In the genomic region with DNA sequence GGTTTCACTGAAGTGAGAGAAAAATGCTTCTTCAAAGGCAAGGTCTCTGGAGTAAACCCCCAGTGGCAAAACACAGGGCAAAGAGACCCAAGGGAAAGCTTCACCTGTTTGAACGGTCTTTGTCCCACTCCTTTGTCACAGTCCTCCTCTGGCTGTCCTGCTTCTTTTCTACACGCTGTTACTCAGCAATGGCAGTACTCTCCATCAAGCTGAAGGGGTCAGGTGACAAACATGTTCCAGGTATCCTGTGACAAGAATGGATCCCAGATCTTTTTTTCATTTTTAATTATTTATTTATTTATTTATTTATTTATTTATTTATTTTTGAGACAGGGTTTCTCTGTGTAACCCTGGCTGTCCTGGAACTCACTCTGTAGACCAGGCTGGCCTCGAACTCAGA, we compare ENCODE assay signal across 31 mouse cellular contexts.
"Had no signal": no experiment of that assay in that cellular context is flagged by ENCODE, and none has a peak within 500 bp of the region (broad histone marks: within the 10 kb centered on the region; RNA-seq: fewer than 3 reads in every experiment).

No protein-coding gene starts in this region.

- DNase-seq: left cerebral cortex, postnatal 4 days; liver; liver, embryonic 13.5 days; liver, postnatal 0 days; lung, adult 18-20 months; lung, adult 2 months; lung, embryonic 14.5 days; lung, postnatal 10 days; lung, postnatal 14 days; lung, postnatal 36 days; lung, postnatal 4 days had no signal

- H3K4me2 ChIP-seq: limb, embryonic 12.5 days; limb, embryonic 13.5 days; limb, embryonic 15.5 days; liver, embryonic 11.5 days; liver, embryonic 12.5 days; liver, embryonic 13.5 days; liver, embryonic 15.5 days; lung, embryonic 14.5 days; lung, embryonic 15.5 days; midbrain, embryonic 12.5 days; midbrain, embryonic 13.5 days; midbrain, embryonic 15.5 days; neural tube, embryonic 12.5 days had no signal

- H3K9me3 ChIP-seq: limb, embryonic 10.5 days; limb, embryonic 12.5 days; limb, embryonic 13.5 days; limb, embryonic 15.5 days; liver, embryonic 12.5 days; liver, embryonic 13.5 days; liver, embryonic 15.5 days; lung, embryonic 15.5 days; megakaryocyte, embryonic 14.5 days; midbrain, embryonic 10.5 days; midbrain, embryonic 12.5 days; midbrain, embryonic 13.5 days; midbrain, embryonic 15.5 days; neural tube, embryonic 12.5 days had no signal

- H3K27ac ChIP-seq: left cerebral cortex, adult 2 months; limb, embryonic 10.5 days; limb, embryonic 12.5 days; limb, embryonic 13.5 days; limb, embryonic 15.5 days; liver, embryonic 12.5 days; liver, embryonic 13.5 days; liver, embryonic 14.5 days; liver, embryonic 15.5 days; lung, embryonic 15.5 days; macrophage; midbrain, embryonic 10.5 days; midbrain, embryonic 12.5 days; midbrain, embryonic 13.5 days; midbrain, embryonic 15.5 days; neural tube, embryonic 12.5 days had no signal

- H3K36me3 ChIP-seq: limb, embryonic 15.5 days; liver, embryonic 13.5 days; liver, embryonic 15.5 days; lung, embryonic 15.5 days; midbrain, embryonic 15.5 days had no signal

- H3K4me3 ChIP-seq: left cerebral cortex, adult 2 months; limb, embryonic 10.5 days; limb, embryonic 12.5 days; limb, embryonic 13.5 days; limb, embryonic 15.5 days; liver, embryonic 12.5 days; liver, embryonic 13.5 days; liver, embryonic 15.5 days; lung, embryonic 15.5 days; megakaryocyte, embryonic 14.5 days; midbrain, embryonic 10.5 days; midbrain, embryonic 12.5 days; midbrain, embryonic 13.5 days; midbrain, embryonic 15.5 days; myocyte; neural tube, embryonic 12.5 days had no signal

- ATAC-seq: liver, embryonic 12.5 days; liver, postnatal 0 days; lung, postnatal 0 days; midbrain, embryonic 13.5 days; midbrain, embryonic 15.5 days; midbrain, embryonic 16.5 days had no signal

- H3K27me3 ChIP-seq: limb, embryonic 12.5 days; limb, embryonic 13.5 days; limb, embryonic 15.5 days; liver, embryonic 12.5 days; liver, embryonic 13.5 days; liver, embryonic 15.5 days; lung, embryonic 15.5 days; megakaryocyte, embryonic 14.5 days; midbrain, embryonic 12.5 days; midbrain, embryonic 13.5 days; midbrain, embryonic 15.5 days; neural tube, embryonic 12.5 days had no signal

- H3K9ac ChIP-seq: limb, embryonic 12.5 days; limb, embryonic 13.5 days; limb, embryonic 15.5 days; liver, embryonic 12.5 days; liver, embryonic 13.5 days; liver, embryonic 14.5 days; liver, embryonic 15.5 days; liver, postnatal 0 days; lung, embryonic 14.5 days; lung, embryonic 15.5 days; midbrain, embryonic 12.5 days; midbrain, embryonic 13.5 days; midbrain, embryonic 15.5 days; neural tube, embryonic 12.5 days had no signal
